Comparison of ENCODE assay signal across 12 mouse cellular contexts in genomic region chr11:4989187-4989586, GRCm38 (mm10). TPM values are rescaled to one million over a fixed set of nuclear protein-coding genes. Genes with fewer than 3 reads are reported as not detected.
DNase-seq lines count a peak whose midpoint lies in the region; ATAC-seq lines count a peak whose summit lies in the region.
"Had no signal": no experiment of that assay in that cellular context is flagged by ENCODE, and none has a peak within 500 bp of the region (broad histone marks: within the 10 kb centered on the region; RNA-seq: fewer than 3 reads in every experiment).

No protein-coding gene starts in this region.

- peaks cover 20% of the 10 kb centered on the region; the same call in 1 of the 2 replicates for H3K36me3 ChIP-seq in forebrain, embryonic 10.5 days (replicated peaks)
- H3K36me3 ChIP-seq: embryonic facial prominence, embryonic 15.5 days had no signal

- no peaks in the 10 kb centered on the region for H3K27me3 ChIP-seq in forebrain, embryonic 10.5 days (ENCODE audit: poor library complexity, severe bottlenecking)
- H3K27me3 ChIP-seq: embryonic facial prominence, embryonic 15.5 days; neural tube, embryonic 13.5 days had no signal

- H3K27ac ChIP-seq in forebrain, embryonic 10.5 days: no peak overlapping the region
- H3K27ac ChIP-seq: embryonic facial prominence, embryonic 15.5 days; neural tube, embryonic 13.5 days had no signal

- H3K4me1 ChIP-seq in forebrain, embryonic 10.5 days: peaks cover 17% of the 10 kb centered on the region

- intact Hi-C loops in heart, postnatal 25 days (cut with DNase I): no loop called here

- ATAC-seq in common myeloid progenitor, adult 5-6 weeks (replicated peaks; ENCODE audit: low read depth, poor library complexity, severe bottlenecking): peak; percentile 64
- ATAC-seq in neutrophil, adult 5-6 weeks (ENCODE audit: extremely low read depth, insufficient number of reproducible peaks, low FRiP score, poor library complexity, severe bottlenecking): peak; percentile 36; the same call in 1 of the 2 replicates
- no peak for ATAC-seq in megakaryocyte-erythroid progenitor cell, adult 5-6 weeks (replicated peaks; ENCODE audit: low FRiP score, low TSS enrichment, poor library complexity, severe bottlenecking)

- peak; percentile 95 for DNase-seq in heart, adult 11 months
- no peak for DNase-seq in heart, postnatal 25 days (ENCODE audit: low spot score)
- DNase-seq in 416B (ENCODE audit: low read depth): peak; percentile 41
- no peak for DNase-seq in forebrain, embryonic 10.5 days (ENCODE audit: extremely low spot score, low spot score)
- no peak for DNase-seq in right cerebral cortex, postnatal 4 days
- DNase-seq: cerebellum, adult 11 months; heart, postnatal 4 days had no signal

- no peak overlapping the region for H3K4me3 ChIP-seq in forebrain, embryonic 10.5 days
- H3K4me3 ChIP-seq: embryonic facial prominence, embryonic 15.5 days; neural tube, embryonic 13.5 days had no signal

- no peaks in the 10 kb centered on the region for H3K9me3 ChIP-seq in forebrain, embryonic 10.5 days
- H3K9me3 ChIP-seq: embryonic facial prominence, embryonic 15.5 days; neural tube, embryonic 13.5 days had no signal

- WGBS in forebrain, embryonic 10.5 days: 88% methylated on average over 3 of the region's 3 CpGs

RNA-seq across cellular contexts. Expression of gene Ap1b1, which starts 2.6 kb away (rescaled TPM):
- total RNA-seq in heart, postnatal 25 days (2021): 10 to 100 TPM; 53.1 to 58.1 TPM
- 69.1 and 72.2 TPM in 2 replicates for total RNA-seq in common myeloid progenitor, adult 5-6 weeks (2017)
- 37.9 and 46.7 TPM in 2 replicates for total RNA-seq in neutrophil, adult 5-6 weeks (2017)
- 61.5 and 64.3 TPM in 2 replicates for polyA plus RNA-seq in forebrain, embryonic 10.5 days (2016; fragmentation: Nextera tagmentation; extraction: Ambion mirVana)
- 136 and 160 TPM in 2 replicates for total RNA-seq in megakaryocyte-erythroid progenitor cell, adult 5-6 weeks (2014; fragmentation: Nextera tagmentation)
- total RNA-seq in megakaryocyte-erythroid progenitor cell, adult 5-6 weeks (2017): 116 and 165 TPM in 2 replicates

RNA-seq across cellular contexts. Expression of gene Nefh, which starts 41.3 kb away (rescaled TPM):
- total RNA-seq in heart, postnatal 25 days (2021): not detected
- 12.6 and 16.7 TPM in 2 replicates for total RNA-seq in common myeloid progenitor, adult 5-6 weeks (2017)
- 0.47 TPM in 1 of 2 replicates, not detected in the other for total RNA-seq in neutrophil, adult 5-6 weeks (2017)
- polyA plus RNA-seq in forebrain, embryonic 10.5 days (2016; fragmentation: Nextera tagmentation; extraction: Ambion mirVana): 0.11 and 0.17 TPM in 2 replicates
- total RNA-seq in megakaryocyte-erythroid progenitor cell, adult 5-6 weeks (2014; fragmentation: Nextera tagmentation): 21.1 and 23.4 TPM in 2 replicates
- total RNA-seq in megakaryocyte-erythroid progenitor cell, adult 5-6 weeks (2017): 30.0 and 43.5 TPM in 2 replicates
- total RNA-seq: heart, postnatal 4 days had no signal

Comparison
In these comparisons a context has a peak if more than half of its experiments do, and no peak if none do; other contexts are left out.
1. DNase-seq: peak in heart, adult 11 months (single experiment) and 416B (single experiment); none in heart, postnatal 25 days (single experiment), forebrain, embryonic 10.5 days (single experiment) and right cerebral cortex, postnatal 4 days (single experiment).